Mouse (Mus musculus) spleen, postnatal 14 days (tissue): ENCODE measurements around the gene Pltp.
"Not testable (repeated sequence)": the region's sequence is repeated elsewhere in the genome, so short reads cannot be mapped to it uniquely, and the experiment has no call there.

Experiments
- DNase-seq, 2 experiments: peaks; one replicate each; pipeline ENCODE4 v3.0.0; 2021 to 2022; ENCODE audit warnings: low spot score in 2 of 2

Gene Pltp

DNA sequence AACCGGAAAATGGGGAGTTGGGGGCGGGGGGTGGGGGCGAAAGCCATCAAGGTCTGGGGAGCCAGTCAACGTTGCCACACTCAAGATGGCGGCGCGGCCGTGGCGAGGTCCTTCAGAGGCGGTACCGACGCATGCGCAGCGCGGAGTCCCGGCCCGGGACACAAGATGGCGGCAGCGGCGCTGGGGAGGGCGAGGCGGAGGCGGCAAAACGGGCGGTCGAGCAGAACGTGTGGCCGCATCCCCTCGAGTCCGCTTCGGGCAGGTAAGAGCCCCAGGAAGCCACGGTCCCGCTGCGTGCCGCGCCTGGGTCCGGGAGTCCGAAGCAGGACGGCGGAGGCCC is 21.7 kb upstream of the Pltp start, which contains the start of gene Pcif1:
Pcif1 (plus strand) TSS at position 77 of the 340 bp plus-strand sequence.
- DNase-seq = peak; percentile 93 to 96

DNA sequence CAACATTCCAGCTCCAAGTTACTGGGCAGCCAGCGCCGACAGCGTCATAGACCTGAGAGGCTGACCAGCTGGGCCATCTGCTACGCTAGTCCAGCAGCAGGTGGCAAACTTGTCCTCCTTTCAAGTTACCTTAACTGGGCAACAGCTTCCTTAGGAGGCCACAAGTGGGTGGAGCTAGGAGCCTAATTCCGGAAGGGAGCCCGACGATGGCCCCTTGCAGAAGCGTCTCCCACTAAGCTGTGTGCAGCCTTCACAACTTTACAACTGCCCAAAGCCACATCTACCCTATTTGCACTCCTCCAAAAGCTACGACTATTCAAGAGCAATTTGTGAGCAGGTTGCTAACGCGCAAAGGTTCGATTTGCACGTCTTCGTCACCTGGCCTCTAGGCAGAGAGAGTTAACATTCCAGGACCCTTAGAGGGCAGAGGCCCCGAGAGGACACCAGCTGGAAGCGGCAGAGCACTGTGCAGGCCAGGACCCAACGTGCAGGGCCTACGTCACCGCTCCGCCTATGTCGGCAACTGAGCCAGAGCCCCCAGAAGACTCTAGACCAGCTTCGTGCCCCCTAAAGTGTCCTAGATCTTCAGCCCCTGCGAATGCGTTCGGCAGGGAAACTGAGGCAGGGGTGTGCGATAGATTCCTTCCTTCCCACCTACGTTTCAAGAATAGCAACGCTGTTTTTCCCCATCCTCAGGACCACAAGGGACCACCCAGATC is 21.2 kb upstream of the Pltp start:
- DNase-seq = peak in 1 of 2 experiments; percentile 41

DNA sequence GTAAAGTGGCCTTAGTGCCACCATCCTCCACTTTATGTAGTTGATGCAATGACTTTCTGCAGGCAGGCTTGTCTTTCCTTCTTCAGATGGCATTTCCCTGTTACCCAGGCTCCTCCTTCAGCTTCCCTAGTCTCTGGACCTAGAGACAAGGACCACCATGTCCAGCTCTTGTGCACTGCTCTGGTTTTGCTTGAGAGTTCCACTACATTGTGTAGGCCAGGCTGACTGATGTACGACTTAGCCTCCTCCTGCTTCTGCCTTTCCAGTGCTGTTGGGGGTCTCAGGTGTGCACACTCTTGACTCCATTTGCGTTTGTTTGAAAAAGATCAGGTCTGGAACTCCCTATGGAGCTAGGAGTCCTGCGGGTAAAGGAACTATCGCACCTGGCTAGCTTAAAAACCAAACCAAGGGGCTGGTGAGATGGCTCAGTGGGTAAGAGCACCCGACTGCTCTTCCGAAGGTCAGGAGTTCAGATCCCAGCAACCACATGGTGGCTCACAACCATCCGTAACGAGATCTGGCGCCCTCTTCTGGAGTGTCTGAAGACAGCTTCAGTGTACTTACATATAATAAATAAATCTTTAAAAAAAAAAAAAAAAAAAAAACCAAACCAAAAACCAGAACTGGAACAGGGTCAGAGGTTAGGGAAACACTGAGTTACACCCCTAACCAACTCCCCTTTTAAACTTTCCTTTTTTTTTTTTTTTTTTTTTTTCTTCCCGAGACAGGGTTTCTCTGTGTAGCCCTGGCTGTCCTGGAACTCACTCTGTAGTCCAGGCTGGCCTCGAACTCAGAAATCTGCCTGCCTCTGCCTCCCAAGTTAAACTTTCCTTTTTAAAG is 20.1 kb upstream of the Pltp start:
- not testable (repeated sequence) for DNase-seq

DNA sequence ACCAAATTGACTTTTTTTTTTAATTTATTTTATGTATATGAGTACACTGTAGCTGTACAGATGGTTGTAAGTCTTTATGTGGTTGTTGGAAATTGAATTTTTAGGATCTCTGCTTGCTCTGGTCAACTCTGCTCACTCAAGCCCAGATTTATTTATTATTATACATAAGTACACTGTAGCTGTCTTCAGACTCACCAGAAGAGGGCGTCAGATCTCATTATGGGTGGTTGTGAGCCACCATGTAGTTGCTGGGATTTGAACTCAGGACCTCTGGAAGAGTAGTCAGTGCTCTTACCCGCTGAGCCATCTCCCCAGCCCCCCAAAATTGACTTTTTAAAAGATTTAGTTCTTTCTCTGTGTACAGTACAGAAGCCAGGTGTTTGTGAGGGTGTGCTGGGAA is 18.1 kb upstream of the Pltp start:
- DNase-seq = not testable (repeated sequence)

DNA sequence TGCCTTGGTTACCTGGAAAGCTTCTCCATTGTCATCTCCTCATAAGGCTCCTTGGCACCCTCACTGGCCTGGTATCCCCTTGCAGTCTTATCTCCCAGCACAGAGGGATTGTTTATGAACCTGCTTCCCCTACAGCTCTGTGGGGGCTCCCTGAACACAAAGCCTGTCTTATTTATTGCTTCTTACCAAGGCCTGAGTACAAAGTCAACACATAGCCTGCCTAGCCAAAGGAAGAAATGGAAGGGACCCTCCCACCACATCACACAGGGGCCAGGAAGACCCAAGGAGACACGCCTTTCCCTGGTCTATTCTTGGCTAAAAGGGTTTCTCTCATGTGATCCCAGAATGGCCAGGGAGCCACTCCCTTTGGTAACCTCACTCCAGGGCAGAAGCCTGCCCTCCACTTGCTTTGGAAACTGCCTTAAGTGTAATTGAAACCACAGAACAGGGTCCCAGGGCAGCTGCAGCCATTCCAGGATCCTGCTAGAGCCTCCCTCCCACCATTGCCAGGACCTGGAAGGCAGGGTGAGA is 16.8 kb upstream of the Pltp start:
- no peak for DNase-seq

DNA sequence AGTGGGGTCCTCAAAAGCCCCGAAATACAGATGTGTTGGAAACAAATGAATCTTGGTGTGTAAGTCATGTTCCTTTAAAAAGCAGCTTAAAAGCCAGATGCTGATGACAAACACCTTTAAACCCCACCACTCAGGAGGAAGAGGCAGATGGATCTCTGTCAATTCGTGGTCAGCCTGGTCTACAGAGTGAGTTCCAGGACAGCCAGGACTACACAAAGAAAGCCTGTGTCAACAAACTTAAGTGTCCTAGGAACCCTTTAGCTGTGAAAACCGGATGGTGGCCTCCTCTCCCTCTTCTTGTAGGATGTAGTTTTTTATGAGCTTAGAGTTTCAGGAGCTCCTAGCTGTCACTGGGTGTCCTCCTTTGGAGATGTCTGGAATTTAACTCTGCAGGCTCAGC is 16.1 kb upstream of the Pltp start:
- DNase-seq = no peak

DNA sequence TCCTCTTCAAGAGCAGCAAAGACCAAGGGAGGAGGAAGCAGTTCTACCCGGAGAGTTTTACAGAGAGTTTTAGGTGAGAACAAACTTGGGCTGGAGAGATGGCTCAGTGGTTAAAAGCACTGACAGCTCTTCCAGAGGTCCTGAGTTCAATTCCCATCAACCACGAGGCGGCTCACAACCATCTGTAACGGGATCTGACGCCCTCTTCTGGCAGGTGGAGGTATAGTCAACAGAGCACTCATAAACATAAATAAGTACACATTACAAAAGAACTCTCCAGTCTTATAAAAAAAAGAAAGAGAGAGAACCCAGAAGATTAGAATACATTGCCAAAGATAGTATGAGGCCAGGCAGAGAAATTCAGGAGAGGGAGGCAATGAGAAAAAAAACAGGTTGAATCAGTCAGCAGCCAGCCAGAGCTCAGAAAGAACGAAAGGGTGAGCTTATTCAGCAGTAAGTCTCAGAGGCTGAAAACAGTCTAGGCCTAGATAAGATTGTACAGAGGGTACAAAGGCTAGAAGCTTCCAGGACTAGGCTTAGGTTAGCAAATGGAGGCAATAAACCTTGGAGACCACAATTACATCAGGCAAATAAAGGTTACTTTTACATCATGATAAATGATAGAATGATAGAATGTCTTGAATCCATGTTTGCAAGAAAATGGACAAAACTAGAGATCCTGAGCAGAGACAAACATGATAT is 14.2 kb upstream of the Pltp start:
- no peak for DNase-seq

DNA sequence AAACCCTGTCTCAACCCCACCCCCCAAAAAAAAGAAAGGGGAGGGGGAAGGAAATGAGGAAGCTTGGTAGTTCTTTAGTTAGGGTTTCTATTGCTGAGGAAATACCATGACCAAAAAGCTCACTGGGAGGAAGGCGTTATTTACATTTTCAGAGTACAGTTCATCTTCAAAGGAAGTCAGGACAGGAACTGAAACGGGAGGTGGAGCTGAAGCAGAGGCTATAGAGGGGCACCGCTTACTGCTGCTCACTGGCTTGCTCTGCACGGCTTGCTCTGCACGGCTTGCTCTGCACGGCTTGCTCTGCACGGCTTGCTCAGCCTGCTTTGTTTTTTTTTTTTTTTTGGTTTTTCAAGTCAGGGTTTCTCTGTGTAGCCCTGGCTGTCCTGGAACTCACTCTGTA is 11.0 kb upstream of the Pltp start:
- DNase-seq = no peak

DNA sequence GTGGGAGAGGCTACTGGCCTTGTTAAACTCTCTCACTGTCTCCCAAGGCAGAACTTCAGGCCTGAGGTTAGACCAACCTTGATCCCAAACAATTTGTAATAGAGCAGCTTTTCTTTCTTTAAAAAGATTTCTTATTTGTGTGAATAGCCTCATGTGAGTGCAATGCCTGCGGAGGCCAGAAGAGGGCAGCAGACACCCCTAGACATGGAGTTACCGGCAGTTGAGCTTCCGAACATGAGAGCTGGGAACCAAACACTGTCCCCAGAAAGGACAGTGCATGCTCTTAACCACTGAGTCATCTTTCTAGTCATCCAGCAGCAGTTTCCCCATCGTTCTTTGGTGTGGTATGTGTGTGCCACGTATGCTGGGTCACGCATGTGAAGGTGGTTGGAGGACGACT is 10.1 kb upstream of the Pltp start:
- no peak for DNase-seq

DNA sequence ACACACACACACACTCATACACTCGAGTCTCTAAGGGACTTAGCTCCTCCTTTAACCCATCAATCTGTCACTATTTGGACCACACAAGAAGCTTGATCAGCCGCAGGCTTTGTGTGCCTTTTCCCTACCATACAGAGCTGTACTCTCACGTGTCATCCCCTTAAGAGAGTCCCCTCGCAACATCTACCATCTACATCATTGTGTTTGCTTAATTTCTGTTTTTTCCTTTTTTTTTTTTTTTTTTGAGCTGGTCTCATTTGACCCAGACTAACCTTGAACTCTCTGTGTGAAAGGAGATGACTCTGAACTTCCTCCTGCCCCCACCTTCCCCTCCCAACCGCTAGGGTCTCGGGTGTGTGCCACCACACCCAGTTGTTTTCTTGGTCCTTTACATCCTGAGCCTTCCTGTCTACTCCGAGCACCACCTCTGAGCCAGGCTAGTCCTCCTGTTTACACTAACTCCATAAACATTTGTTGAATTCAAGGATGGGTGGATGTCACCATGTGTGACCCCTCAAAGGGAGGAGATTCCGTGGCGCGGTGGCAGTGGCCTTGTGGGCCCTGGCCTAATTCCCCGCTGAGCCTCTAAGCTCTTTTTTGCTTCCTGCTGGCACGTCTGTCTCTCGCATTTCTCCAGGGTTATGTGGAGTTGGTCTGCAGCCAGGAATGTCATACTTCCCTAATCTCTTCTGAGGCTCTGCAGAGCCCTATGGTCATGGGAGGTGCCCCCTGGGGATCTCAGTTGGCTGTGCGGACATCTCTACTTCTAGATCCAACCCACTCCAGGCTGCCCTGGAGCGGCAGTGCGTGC is 9.4 kb upstream of the Pltp start:
- DNase-seq = no peak

DNA sequence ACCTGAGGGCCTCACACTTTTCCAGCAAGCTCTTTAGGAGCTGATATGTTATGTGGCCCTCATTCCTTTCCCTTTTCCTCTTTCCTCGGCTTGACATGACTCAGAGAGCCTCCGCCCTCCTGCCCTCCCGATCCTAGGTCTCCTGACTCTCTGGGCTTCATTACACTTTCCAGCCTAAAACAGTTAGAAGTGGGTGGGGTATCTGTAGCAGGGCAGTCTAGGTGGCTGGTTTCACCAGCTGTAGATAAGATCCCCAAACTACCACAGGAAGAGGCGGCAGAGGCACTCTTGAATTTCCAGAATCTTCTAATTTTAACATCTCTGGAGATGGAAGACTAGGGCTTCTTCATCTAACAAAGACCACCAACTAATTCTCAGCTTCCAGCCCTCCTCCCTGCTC is 7.1 kb upstream of the Pltp start:
- no peak for DNase-seq

DNA sequence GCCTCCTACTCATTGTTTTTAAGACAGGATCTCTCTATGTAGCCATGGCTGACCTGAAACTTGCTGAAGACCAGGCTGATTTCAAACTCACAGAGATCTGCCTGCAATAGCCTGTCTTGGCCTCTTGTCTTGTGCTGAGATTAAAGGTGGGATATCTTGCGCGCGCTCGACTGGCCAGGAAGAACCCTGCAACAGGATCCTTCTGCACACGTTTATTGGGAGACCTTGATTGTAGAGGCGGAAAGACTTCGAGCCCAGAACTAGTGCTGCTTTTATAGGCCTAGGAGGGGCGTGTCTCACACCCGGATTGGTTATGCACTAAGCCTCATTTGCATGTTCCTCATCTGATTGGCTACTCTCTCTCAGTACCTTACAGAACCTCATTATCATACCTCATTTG is 5.9 kb upstream of the Pltp start:
- not testable (repeated sequence) for DNase-seq

DNA sequence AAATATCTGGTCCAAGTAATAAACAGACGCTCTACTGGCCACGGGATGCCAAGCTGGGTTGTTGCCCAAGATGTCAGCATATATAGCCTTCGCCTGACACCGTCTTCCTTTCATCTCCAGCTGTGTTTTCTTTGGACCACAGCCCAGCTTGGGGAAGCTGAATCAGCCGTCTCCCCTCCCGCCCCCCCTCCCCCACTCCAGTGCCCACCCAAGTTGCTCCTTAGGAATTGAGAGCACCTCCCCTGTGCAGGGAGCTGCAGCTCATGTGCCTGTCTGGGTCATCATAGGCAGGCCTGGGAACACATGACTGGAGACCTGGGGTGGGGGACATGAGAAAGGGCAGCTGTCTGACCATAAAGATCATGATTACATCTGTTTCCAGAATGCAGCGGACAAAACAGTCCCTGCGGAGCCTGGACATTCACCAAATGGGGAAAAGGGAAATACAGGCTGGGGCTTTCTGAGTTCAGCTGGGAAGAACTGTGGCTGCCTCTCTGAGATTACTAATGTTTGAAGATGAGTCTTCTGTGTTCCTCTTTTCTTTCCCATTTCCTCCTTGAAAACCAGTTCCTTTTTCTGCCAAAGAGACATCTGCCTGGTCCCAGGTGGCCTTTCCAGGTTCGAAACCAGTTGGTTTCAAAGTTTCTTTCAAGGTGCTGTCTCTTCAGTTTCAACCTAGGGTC is 4.8 kb upstream of the Pltp start:
- no peak for DNase-seq

DNA sequence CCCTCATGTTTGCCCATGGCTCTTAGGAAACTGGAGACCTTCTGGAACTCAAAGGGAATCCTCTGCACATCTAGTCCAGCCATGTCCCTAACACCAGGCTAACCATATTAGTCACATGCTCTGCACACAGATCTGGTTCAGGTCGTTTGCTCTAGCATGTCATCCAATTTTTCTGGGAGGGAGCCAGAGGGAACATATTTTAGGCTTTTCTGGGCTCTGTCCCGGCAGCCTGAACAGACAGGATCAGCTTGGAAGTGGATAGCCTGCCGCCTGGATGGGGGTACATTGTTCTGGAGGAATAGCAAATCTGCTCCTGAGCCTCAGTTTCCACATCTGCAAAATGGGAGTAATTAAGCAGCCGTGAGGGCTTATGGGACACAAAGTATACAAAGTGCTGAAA is 3.6 kb upstream of the Pltp start:
- no peak for DNase-seq

DNA sequence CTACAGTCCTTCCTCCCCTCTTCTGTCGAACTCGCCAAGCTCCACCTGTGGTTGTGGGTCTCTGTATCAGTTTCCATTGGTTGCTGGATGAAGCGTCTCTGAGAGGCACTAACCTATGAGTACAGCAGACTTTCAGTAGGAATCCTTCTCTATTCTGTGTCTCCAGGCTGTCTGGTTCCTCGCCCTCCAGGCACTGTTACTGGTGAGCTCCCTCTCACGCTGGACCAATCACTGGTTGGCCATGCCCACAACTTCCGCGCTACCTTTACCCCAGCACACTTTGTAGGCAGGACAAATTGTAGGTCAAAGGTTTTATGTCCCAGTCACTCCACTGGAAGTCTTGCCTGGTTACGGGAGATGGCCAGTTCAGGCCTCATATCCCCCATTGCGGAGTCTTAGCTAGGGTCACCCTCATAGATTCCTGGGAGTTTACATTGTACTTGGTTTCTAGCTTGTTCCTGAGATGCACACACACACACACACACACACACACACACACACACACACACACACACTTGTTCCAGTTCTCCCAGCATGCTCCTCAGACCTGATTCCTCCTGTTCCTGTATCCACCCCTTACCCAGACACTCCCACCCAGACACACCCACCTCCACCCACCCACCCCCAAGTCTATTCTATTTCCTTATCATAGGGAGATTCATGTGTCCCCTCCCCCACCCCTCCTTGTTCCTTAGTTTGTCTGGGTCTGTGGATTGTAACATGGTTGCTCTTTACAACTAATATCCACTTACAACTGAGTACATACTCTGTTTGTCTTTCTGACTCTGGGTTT is 2.3 kb upstream of the Pltp start:
- DNase-seq = no peak

DNA sequence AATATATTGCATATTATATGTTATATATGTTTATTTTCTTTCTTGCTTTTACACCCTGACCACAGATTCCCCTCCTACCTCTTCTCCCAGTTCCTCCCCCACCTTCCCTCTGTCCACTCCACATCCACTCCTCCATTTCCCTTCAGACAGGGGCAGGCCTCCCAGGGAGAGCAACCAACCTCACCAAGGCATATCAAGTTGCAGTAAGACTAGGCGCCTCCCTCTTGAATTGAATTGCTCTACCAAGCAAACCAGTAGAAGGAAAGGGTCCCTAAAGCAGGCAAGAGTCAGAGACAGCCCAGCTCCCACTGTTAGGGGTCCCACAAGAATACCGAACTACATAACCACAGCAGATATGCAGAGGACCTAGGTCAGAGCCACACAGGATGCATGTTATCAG is 1.6 kb upstream of the Pltp start:
- no peak for DNase-seq

DNA sequence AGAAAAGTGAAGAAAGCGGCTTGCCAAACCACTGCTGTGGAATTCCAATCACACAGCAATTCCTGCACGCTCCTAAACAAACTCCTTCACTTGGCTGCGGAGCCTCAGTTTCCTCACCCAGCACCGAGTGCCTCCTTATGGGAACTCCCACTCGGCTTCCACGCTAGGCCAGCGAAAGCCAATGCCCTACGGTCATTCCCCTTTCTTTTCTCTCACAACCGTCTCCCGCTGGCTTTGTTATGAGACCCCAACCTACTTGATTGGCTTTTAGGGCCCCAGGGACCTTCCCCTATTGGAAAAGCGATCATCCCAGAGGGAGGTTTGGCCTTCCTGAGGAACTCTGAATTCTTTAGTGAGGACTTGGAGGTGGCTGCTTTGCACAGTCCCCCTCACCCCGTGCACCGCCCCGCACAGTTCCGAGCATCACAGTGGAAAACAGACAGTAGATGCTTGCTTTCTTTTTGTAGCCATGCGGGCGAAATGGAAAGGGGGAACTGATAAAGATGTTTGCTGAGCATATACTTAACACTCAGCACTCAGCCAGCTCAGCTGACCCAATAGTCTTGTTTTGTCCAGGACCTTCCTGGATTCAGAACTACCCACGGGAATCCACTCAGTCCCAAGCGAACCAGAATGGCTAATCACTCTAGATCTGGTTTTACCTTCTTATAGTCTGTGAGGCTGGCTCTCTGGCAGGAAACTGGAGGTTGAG is 487 bp upstream of the Pltp start:
- no peak for DNase-seq

DNA sequence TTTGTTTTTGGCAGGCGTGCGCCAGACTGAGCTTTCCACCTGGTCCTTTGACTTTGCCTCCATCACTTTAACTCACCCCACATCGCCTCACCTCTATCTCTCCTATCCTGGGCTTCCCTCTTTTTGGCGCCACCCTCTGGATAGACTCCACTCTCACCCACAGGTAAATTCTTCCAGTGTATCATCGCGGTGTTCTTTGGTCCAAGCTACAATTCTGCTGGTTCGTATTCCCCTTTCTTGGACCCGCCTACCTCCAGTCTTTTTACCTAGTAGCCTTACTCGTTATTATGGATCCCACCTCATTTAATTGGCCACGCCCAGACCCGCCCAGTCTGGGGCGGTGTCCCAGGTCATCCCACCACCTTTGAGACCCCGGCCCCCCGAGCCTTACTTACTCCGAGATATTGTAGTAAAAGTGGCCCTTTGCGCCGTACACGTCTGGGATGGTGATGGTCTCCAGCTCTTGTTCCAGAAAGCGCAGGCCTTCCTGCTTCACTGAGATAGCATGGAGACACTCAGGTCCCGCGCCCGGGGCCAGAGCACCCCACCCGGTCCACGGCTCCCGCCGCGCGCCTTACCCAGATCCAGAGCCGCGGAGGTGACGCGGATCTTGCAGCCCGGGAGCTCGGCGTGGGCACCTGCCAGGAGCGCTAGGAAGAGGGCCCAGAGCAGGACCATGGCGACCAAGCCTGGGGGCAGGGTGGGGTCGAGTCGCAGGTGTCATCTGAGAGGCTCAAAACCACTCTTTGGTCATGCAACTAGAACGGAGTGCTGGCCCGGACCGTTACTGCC is 1.0 kb downstream of the Pltp start:
- no peak for DNase-seq

DNA sequence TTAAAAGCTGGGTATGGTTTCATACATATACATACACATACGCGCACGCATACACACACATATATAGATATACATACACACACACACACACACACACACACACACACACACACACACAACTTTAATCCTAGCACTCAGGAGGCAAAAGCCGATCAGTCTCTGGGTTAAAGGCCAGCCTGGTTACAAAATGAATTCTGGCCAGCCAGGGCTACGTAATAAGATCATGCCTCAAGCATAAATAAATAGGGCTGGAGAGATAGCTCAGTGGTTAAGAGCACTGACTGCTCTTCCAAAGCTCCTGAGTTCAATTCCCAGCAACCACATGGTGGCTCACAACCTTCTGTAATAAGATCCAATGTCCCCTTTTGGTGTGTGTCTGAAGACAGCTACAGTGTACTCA is 1.9 kb downstream of the Pltp start:
- not testable (repeated sequence) for DNase-seq
